Mouse (Mus musculus) liver, embryonic 13.5 days (tissue): ENCODE measurements around the gene Napsa. TPM values are rescaled to one million over a fixed set of nuclear protein-coding genes. Genes with fewer than 3 reads are reported as not detected.

Experiments used
- microRNA-seq: library from miRNA; unstranded; fragments of <30 nt; microRNA quantifications from one replicate; pipeline ENCODE4, GENCODE M21; 2016
- polyA plus RNA-seq: library from polyadenylated mRNA; unstranded; fragments of >200 nt; fragmentation: Nextera tagmentation; extraction: Ambion mirVana; gene quantifications from 2 replicates; pipeline ENCODE4 v1.2.1, GENCODE M21; 2015

Napsa gene
- polyA plus RNA-seq, 1 experiment from 2014 or later: 5.1 TPM

Small RNAs within 50 kb of the gene (microRNA-seq; reads per million reads assigned to microRNA genes)
- not detected for gene Mir7053

Other genes starting within 250 kb of the Napsa start
- 0.03 and 0.09 TPM in 2 replicates for gene Syt3, start 188.3 kb upstream of the Napsa start, polyA plus RNA-seq
- 0.18 TPM in 1 of 2 replicates, not detected in the other for gene 1700008O03Rik, start 186.6 kb upstream of the Napsa start, polyA plus RNA-seq
- gene Lrrc4b, start 143.4 kb upstream of the Napsa start, polyA plus RNA-seq: not detected in 2 replicates
- gene Aspdh, start 107.0 kb upstream of the Napsa start, polyA plus RNA-seq: 6.0 and 6.9 TPM in 2 replicates
- gene Josd2, start 104.4 kb upstream of the Napsa start, polyA plus RNA-seq: 170 and 176 TPM in 2 replicates
- 43.3 and 46.0 TPM in 2 replicates for gene Emc10, start 75.9 kb upstream of the Napsa start, polyA plus RNA-seq
- 1.3 and 1.5 TPM in 2 replicates for gene Fam71e1, start 75.8 kb upstream of the Napsa start, polyA plus RNA-seq
- not detected in 2 replicates for gene Mybpc2, start 47.7 kb upstream of the Napsa start, polyA plus RNA-seq
- 0.08 and 0.14 TPM in 2 replicates for gene Spib, start 40.3 kb upstream of the Napsa start, polyA plus RNA-seq
- 68.3 and 68.4 TPM in 2 replicates for gene Pold1, start 23.5 kb upstream of the Napsa start, polyA plus RNA-seq
- 40.7 and 47.1 TPM in 2 replicates for gene Nr1h2, start 18.4 kb upstream of the Napsa start, polyA plus RNA-seq
- 0.05 and 0.06 TPM in 2 replicates for gene Kcnc3, start 18.3 kb downstream of the Napsa start, polyA plus RNA-seq
- gene Myh14, start 98.5 kb downstream of the Napsa start, polyA plus RNA-seq: 0.12 and 0.31 TPM in 2 replicates
- gene Izumo2, start 136.4 kb downstream of the Napsa start, polyA plus RNA-seq: not detected in 2 replicates
- gene Vrk3, start 176.0 kb downstream of the Napsa start, polyA plus RNA-seq: 30.0 and 30.8 TPM in 2 replicates
- gene Zfp473, start 178.7 kb downstream of the Napsa start, polyA plus RNA-seq: 0.99 and 1.1 TPM in 2 replicates
- gene Nup62, start 243.7 kb downstream of the Napsa start, polyA plus RNA-seq: 60.8 and 68.9 TPM in 2 replicates
- gene Il4i1, start 244.0 kb downstream of the Napsa start, polyA plus RNA-seq: 0.70 and 1.1 TPM in 2 replicates
- gene Atf5, start 244.3 kb downstream of the Napsa start, polyA plus RNA-seq: 5.3 and 5.4 TPM in 2 replicates